Mouse (Mus musculus) layer of hippocampus, adult 9-10 months (tissue): ENCODE measurements around the gene Maml1.

ENCODE experiments used
- DNase-seq: peaks from one replicate; pipeline ENCODE4 v3.0.0; 2022; ENCODE audit warnings: low spot score

Maml1 gene

GRCm38 (mm10) chr11:50238821-50239791 is 53.0 kb downstream of the Maml1 start:
- DNase-seq, result no peak

DNA sequence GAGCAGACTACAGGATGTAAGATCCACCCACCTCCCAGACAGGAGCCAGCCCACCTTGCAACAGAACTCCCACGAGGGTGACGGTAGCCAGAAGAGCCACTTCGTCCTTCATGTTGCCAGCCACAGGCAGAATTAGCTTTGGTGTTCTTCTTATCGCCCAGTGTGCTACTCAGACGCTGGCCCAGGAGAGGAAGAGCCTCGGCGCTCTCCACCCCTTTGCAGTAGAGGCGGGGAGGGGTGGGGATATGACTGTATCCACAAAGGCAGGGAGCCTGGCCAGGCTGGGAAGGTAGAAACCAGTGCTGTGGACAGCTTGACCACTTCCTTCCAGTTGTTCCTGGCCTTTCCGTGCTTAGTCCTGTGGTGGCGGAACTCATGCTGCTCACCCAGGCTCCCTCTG is 53.8 kb downstream of the Maml1 start, which contains the start of gene Ltc4s:
Gene Ltc4s (minus strand): TSS at position 293 of the 400 bp plus-strand sequence.
- DNase-seq, result no peak

DNA sequence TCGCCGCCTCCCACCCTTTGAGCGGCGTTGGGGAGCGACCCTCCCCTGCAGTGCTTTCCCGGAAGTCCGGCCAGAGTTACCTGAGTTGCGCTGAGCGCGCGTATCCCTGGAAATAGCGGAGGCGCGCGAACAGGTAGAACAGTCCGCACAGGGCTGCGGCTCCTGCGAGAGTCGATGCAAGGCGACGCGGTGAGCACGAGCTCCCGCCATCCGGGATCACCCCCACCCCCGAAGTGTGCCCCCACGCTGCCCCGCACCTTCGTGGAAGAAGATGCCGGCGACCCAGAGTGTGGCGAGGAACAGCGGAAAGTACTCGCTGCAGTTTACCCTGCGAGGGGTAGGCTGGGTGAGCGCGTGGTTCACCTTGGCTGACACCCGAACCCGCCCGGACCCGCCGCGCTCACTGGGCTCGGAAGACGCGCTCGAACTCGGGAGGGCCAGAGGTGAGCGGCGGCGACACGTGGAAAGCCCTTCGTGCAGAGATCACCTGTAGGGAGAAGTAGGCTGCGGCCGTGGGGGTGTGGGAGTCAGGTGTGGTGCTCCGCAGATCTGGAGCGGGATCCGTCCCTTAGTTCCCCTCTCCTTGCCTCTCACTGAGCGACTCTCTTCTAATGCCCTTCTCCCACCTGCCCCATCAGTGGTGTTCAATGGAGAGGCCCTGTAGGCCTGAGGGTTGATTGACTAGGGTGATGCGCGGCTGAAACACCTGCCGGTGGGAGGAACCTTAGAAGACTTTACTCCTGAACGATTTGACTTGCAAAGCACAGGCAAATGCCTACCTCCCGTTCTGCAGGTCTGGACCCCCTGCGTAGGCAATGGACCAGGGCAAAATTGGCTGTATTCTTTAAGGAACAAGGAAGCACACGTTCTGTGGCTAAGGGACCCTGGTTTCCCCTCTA is 54.9 kb downstream of the Maml1 start:
- no peak for DNase-seq

- DNase-seq, result no peak
Measured at GRCm38 (mm10) chr11:50236540-50236936, 55.6 kb downstream of the Maml1 start.

- DNase-seq, result no peak
Measured at GRCm38 (mm10) chr11:50234606-50235005, 57.5 kb downstream of the Maml1 start.

DNA sequence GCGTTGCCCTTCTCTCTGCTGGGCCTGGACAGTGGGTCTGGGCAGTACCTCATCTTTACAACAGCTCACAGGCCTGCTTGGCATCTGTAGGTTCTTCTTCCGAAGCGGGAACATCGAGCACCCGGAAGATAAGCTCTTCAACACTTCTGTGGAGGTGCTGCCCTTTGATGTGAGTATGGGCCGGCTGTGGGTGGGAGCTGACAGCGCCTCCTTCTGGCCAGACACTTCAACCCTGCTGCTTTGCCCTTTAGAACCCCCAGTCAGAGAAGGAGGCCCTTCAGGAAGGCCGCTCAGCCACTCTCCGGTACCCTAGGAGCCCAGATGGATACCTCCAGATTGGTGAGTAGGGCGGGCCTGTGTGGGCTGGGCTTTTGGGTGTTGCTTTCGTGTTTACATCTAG is 58.1 kb downstream of the Maml1 start:
- no peak for DNase-seq

- no peak for DNase-seq
Measured at GRCm38 (mm10) chr11:50233022-50233421, 59.1 kb downstream of the Maml1 start.

DNA sequence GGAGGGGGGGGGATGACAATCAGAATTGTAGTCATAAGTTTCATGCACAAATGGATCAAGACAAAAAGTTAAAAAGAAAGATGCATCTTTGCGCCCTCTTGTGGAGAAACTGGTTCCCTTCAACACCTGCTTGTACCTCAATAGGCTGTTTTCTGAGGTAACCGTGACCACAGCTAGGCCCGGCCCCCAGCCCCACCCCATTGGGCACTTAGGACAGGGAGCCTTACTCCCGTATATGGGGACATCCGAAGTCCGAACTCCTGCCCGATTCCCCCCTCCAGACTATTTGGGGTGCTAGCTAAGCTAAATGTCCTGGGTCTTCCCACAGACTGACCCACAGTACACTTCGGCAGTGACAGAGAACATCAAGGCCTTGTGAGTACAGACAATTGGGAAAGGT is 60.7 kb downstream of the Maml1 start:
- DNase-seq, result no peak

GRCm38 (mm10) chr11:50230481-50231304 is 61.4 kb downstream of the Maml1 start:
- DNase-seq, result no peak

- no peak for DNase-seq
Measured at GRCm38 (mm10) chr11:50229252-50229910, 62.7 kb downstream of the Maml1 start.

DNA sequence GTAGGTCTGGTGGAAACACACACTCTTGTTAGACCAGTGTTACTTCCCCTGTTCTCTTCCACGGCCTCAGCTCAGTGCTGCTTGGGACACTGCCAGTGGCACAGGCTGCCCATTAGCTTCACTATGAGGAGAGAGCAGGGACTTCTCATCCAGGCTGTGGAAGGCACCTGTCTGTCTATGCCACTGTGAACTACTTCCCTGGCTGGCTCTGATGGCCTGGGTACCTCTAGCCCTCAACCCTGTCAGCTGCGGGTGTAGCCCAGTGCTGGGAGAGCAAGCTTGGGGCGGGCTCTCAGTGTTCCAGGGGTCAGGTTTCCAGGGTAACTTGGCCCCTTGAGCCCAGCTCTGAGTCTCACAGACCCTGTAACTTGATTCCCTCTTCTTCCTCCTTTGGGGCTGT is 63.3 kb downstream of the Maml1 start:
- DNase-seq, result no peak

DNA sequence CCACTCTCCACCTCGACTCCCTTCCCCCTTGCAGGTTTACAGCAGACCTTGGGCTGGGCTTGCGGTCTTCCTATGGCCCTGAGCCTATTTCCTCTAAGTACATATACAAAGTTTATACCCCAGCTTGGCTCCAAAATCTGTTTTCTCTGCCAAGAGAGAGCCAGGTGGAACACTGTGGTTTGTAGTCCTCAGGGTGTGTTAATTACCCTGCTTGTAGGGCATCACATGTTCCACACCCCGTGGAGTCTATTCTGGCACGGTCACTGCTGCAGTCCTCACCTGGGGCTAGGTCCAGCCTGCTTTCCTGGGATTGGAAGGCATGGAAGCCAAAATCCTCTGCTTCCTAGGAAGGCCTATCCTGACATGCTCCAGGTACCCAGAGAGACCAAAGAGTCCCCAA is 64.4 kb downstream of the Maml1 start:
- DNase-seq, result no peak

- no peak for DNase-seq
Measured at GRCm38 (mm10) chr11:50227226-50227625, 64.9 kb downstream of the Maml1 start.

DNA sequence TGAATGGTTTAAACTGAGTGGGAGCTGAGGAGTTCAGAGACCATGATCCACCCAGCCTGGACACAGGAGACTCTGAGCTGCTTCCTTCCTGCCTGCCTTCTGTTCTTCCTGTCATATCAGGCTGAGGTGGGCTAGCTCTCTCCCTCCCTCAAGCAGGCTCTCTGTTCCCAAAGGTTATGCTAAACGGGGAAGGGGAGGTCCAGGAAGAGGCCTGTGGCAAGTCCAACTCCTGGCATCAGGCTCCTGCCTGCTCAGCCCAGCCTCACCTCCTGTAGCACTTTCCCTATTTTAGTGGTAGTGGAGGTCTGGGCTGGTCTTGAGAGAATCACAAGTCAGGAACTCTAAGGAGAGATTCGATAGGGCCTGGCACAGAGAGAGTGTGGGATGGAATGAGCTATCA is 65.7 kb downstream of the Maml1 start:
- DNase-seq, result no peak

- DNase-seq, result no peak
Measured at GRCm38 (mm10) chr11:50225611-50226378, 66.3 kb downstream of the Maml1 start.

DNA sequence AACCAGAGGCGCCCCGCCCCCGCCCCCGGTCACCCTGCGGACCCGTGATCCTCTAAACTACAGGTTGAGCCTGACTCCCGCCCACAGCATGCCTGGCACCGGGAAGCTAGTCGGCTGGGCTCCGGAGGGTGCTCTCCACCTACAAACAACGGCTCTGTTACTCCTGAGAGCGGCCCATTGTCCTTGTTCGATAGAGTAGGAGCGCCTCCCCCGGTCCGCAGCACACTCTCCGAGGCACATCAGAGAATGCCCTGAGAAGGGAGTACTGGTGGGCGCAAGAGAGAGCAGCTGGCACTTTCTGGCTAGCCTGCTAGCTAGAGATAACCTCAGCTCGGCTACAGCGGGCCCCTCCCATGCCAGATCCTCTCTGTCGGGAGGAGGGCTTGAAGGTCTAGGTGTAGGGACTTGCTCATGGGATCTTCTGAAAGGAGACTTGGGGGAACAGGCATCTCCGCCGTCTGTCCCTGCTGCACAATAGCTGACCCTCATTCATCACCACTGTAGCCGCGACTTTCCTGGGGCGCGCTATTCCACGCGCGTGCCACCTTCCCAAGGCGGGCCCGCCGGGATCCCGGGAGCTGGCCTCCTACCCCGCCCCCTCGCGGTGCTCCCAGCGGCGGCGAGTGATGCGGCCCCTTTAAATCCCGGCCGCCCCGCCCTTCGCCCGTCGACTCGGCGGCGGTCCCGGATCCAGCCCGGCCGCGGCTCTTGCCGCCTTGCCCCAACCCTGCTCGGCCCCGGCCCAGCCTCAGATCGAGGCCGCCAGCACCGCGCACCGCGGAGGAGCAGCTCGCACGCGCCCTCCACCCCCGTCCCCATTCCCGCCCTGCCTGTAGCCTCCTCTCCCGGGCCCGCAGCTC is 67.2 kb downstream of the Maml1 start:
- no peak for DNase-seq

- DNase-seq, result no peak
Measured at GRCm38 (mm10) chr11:50223783-50224662, 68.1 kb downstream of the Maml1 start.

GRCm38 (mm10) chr11:50222559-50223276 is 69.4 kb downstream of the Maml1 start:
- no peak for DNase-seq
